Mouse (Mus musculus) skeletal muscle tissue, postnatal 0 days (tissue): Measurements from ENCODE around the gene Stac3. TPM values are rescaled to one million over a fixed set of nuclear protein-coding genes. Genes with fewer than 3 reads are reported as not detected.

Source experiments
- polyA plus RNA-seq: library from polyadenylated mRNA; unstranded; fragments of >200 nt; fragmentation: Nextera tagmentation; extraction: Ambion mirVana; gene quantifications from 2 replicates; pipeline ENCODE4 v1.2.1, GENCODE M21; 2015

The Stac3 gene
- polyA plus RNA-seq = 123 and 126 TPM in 2 replicates

GRCm38 (mm10) chr10:127500894-127501893 is at the start of gene Stac3:
Gene Stac3, plus strand, starts transcription at chr10:127501686.

GRCm38 (mm10) chr10:127514764-127515163 is 13.3 kb downstream of the Stac3 start, which contains the start of gene Ndufa4l2:
Gene Ndufa4l2, plus strand, starts transcription at chr10:127514967.

GRCm38 (mm10) chr10:127522088-127522581 is 20.6 kb downstream of the Stac3 start, which contains the start of gene Shmt2:
Gene Shmt2, minus strand, starts transcription at chr10:127522444.

GRCm38 (mm10) chr10:127534036-127534928 is 32.8 kb downstream of the Stac3 start, which contains the start of gene Nxph4:
Gene Nxph4, minus strand, starts transcription at chr10:127534559.

Other genes starting within 250 kb of the Stac3 start
- 0.39 and 0.58 TPM in 2 replicates for gene Kif5a, start 238.3 kb upstream of the Stac3 start, polyA plus RNA-seq
- gene Dctn2, start 235.3 kb upstream of the Stac3 start, polyA plus RNA-seq = 134 and 144 TPM in 2 replicates
- 7.5 and 7.8 TPM in 2 replicates for gene Mbd6, start 212.7 kb upstream of the Stac3 start, polyA plus RNA-seq
- 62.6 and 65.6 TPM in 2 replicates for gene Mars, start 189.9 kb upstream of the Stac3 start, polyA plus RNA-seq
- 3.8 and 5.7 TPM in 2 replicates for gene Arhgap9, start 179.7 kb upstream of the Stac3 start, polyA plus RNA-seq
- gene Gli1, start 159.7 kb upstream of the Stac3 start, polyA plus RNA-seq = 2.0 and 2.2 TPM in 2 replicates
- gene Inhbe, start 147.3 kb upstream of the Stac3 start, polyA plus RNA-seq = not detected in 2 replicates
- not detected in 2 replicates for gene Inhbc, start 131.3 kb upstream of the Stac3 start, polyA plus RNA-seq
- gene R3hdm2, start 121.4 kb upstream of the Stac3 start, polyA plus RNA-seq = 19.0 and 21.7 TPM in 2 replicates
- 28.6 and 40.9 TPM in 2 replicates for gene Ndufa4l2, start 13.3 kb downstream of the Stac3 start, polyA plus RNA-seq
- gene Shmt2, start 20.8 kb downstream of the Stac3 start, polyA plus RNA-seq = 28.6 and 34.5 TPM in 2 replicates
- 2.0 and 2.1 TPM in 2 replicates for gene Nxph4, start 32.9 kb downstream of the Stac3 start, polyA plus RNA-seq
- gene Lrp1, start 119.5 kb downstream of the Stac3 start, polyA plus RNA-seq = 38.9 and 46.3 TPM in 2 replicates
- gene Stat6, start 141.3 kb downstream of the Stac3 start, polyA plus RNA-seq = 13.2 and 15.5 TPM in 2 replicates
- gene Nemp1, start 165.2 kb downstream of the Stac3 start, polyA plus RNA-seq = 4.0 and 4.1 TPM in 2 replicates
- gene Nab2, start 166.9 kb downstream of the Stac3 start, polyA plus RNA-seq = 6.1 and 7.3 TPM in 2 replicates
- 0.12 and 0.28 TPM in 2 replicates for gene Myo1a, start 203.5 kb downstream of the Stac3 start, polyA plus RNA-seq
- gene Tac2, start 222.8 kb downstream of the Stac3 start, polyA plus RNA-seq = 0.91 and 1.0 TPM in 2 replicates
- gene Zbtb39, start 237.9 kb downstream of the Stac3 start, polyA plus RNA-seq = 0.83 and 0.88 TPM in 2 replicates